Mouse (Mus musculus): ENCODE measurements at regions not wholly inside any gene's neighbourhood (a gene's known extent, or its start where the extent isn't known, plus 50 kb on each side); places are given as distances from the start of the nearest gene placed in this dataset.

DNA sequence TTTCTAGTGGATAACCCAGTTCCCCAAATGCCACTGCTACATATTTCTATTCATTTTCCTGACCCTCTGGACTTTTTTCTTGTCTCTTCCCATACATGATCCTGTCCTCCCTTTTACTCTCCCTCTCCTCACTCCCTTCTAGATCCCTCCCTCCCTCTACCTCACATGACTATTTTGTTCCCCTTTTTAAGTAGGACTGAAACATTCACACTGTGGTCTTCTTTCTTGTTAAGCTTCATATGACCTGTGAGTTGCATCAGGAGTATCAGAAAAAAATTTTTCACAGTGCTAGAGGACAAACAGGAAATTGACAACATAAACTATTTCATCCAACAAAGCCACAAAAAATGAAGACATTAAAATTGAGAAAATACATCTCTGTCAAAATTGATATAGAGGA lies 797.5 kb downstream of the Ndufa4 start:
- ATAC-seq (ENCODE audit: low FRiP score): no peak
- Histone ChIP-seq H3K4me3 (ENCODE audit: low read depth, low read length) (no peak overlapping the region), H3K27me3 (ENCODE audit: control insufficient read depth, insufficient read depth, low read length) (no peaks in the 10 kb centered on the region), H3K4me1 (ENCODE audit: control insufficient read depth, insufficient read depth, low read length) (0 out of 2 replicates have a peak, but pooled peaks cover 2% of the 10 kb centered on the region), H3K36me3 (ENCODE audit: control insufficient read depth, insufficient read depth, low read length) (no peaks in the 10 kb centered on the region), H3K9ac (ENCODE audit: low read length) (no peak overlapping the region), H3K4me2 (no peak overlapping the region), H3K27ac (ENCODE audit: low read depth, low read length) (no peak overlapping the region), H3K9me3 (ENCODE audit: control insufficient read depth, low read length) (no peaks in the 10 kb centered on the region)
- DNase-seq (ENCODE audit: low spot score, missing footprints): peak; percentile 12

DNA sequence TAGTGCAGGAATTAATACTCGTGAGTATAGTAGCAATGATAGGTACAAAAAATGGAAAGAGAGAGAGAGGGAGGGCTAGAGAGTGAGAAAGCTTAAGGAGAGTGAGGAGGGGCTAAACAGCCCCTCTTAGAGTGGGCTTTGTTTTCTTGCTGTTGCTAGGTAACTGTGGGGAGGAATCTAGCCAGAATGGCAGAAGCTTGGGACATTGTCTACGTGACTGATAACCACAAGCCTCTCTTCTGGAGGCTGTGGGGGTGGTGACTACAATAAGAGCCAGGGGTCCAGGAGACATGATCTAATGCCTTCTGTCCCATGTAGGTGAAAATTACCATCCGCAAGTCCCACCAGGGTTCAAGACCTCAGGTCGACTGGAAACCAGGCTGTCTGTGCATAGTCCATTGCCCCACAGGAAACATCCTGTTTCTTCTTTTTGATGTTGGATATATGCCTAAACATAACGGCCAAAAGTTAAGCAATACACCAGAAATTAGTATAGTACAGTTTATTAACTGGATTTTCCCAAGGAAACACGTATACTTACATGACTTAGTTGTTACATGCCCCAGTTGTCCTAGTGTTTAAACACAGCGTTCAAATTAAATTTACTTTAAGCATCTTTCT lies 798.8 kb downstream of the Ndufa4 start:
- H3K4me1 ChIP-seq (ENCODE audit: control insufficient read depth, insufficient read depth, low read length): 0 out of 2 replicates have a peak, but pooled peaks cover 2% of the 10 kb centered on the region

DNA sequence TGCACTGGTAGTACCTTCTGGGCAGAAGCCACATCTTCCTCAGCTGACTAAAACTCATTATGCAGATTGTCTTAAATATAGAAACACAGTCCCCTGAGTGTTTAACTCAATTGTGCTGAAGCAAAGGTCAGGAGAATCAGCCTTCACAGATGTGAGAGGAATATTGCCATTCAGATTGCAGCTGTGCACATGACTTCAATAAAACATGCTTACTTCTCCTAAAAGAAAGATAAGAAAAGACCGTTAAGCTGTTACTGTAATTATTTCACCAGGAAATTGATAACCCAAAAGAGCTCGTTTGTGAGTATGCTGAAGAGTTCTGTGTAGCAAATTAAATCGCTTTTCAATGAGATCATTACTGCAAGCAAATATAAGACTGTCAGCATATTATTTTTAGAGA lies 803.9 kb downstream of the Ndufa4 start:
- H3K36me3 ChIP-seq (ENCODE audit: control insufficient read depth, insufficient read depth, low read length): no peaks in the 10 kb centered on the region
- WGBS: 87% methylated on average over 3 of the region's 3 CpGs
- H3K9ac ChIP-seq (ENCODE audit: low read length): no peak overlapping the region
- no peaks in the 10 kb centered on the region for H3K27me3 ChIP-seq (ENCODE audit: control insufficient read depth, insufficient read depth, low read length)
- no peaks in the 10 kb centered on the region for H3K9me3 ChIP-seq (ENCODE audit: control insufficient read depth, low read length)
- DNase-seq (ENCODE audit: low spot score, missing footprints) (no peak), ATAC-seq (ENCODE audit: low FRiP score) (no peak; the same call in 1 of the 2 replicates)
- H3K4me2 ChIP-seq: no peak overlapping the region
- H3K27ac ChIP-seq (ENCODE audit: low read depth, low read length): no peak overlapping the region
- no peak overlapping the region for H3K4me3 ChIP-seq (ENCODE audit: low read depth, low read length)
- 0 out of 2 replicates have a peak, but pooled peaks cover 2% of the 10 kb centered on the region for H3K4me1 ChIP-seq (ENCODE audit: control insufficient read depth, insufficient read depth, low read length)

More for the DNA sequence above, 798.8 kb downstream of the Ndufa4 start:
- 68% methylated on average over 7 of the region's 7 CpGs for WGBS
- H3K27ac ChIP-seq (ENCODE audit: low read depth, low read length): no peak overlapping the region
- H3K27me3 ChIP-seq (ENCODE audit: control insufficient read depth, insufficient read depth, low read length): no peaks in the 10 kb centered on the region
- peak; percentile 60 for DNase-seq (ENCODE audit: low spot score, missing footprints)
- H3K36me3 ChIP-seq (ENCODE audit: control insufficient read depth, insufficient read depth, low read length): no peaks in the 10 kb centered on the region
- H3K4me3 ChIP-seq (ENCODE audit: low read depth, low read length): no peak overlapping the region
- H3K4me2 ChIP-seq: no peak overlapping the region
- ATAC-seq (ENCODE audit: low FRiP score): peak; percentile 88
- H3K9me3 ChIP-seq (ENCODE audit: control insufficient read depth, low read length): no peaks in the 10 kb centered on the region
- no peak overlapping the region for H3K9ac ChIP-seq (ENCODE audit: low read length)

DNA sequence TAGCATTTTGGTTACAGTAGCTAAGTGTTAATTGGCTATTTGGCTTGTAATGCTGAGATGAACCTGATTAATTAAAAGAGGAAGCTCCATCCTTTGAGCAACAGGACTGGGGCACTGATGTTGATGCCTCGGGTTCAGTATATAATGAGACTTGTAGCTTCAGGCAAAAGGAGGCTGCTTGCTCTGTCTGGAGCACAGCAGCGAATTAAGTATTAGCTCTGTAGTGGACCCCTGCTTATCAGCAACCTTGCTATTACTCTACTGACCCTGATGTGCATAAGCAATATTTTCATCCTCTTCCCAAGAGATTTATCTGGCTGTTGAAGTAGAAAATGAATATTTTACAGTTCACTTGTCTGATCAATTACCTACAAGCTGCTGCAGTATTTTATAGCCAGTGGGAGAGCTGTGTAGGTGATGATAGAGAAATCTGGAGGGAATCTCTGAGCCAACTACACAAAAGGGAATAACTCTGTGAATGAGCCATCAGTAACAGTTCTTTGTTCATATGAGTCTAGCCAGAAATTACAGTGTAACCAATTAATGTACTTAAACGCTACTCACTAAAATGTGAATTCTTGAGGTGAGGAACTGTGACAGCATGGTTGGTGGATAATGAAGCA lies 846.2 kb downstream of the Ndufa4 start:
- H3K4me2 ChIP-seq: no peak overlapping the region
- no peaks in the 10 kb centered on the region for H3K36me3 ChIP-seq (ENCODE audit: control insufficient read depth, insufficient read depth, low read length)
- H3K4me3 ChIP-seq (ENCODE audit: low read depth, low read length): no peak overlapping the region
- no peaks in the 10 kb centered on the region for H3K4me1 ChIP-seq (ENCODE audit: control insufficient read depth, insufficient read depth, low read length)
- no peaks in the 10 kb centered on the region for H3K9me3 ChIP-seq (ENCODE audit: control insufficient read depth, low read length)
- H3K27ac ChIP-seq (ENCODE audit: low read depth, low read length): no peak overlapping the region
- WGBS: 79% methylated on average over 3 of the region's 3 CpGs
- no peak for DNase-seq (ENCODE audit: low spot score, missing footprints)
- ATAC-seq (ENCODE audit: low FRiP score): peak; percentile 69; the same call in 1 of the 2 replicates
- H3K9ac ChIP-seq (ENCODE audit: low read length): no peak overlapping the region
- no peaks in the 10 kb centered on the region for H3K27me3 ChIP-seq (ENCODE audit: control insufficient read depth, insufficient read depth, low read length)

Data from midbrain, embryonic 11.5 days (tissue).